Mouse (Mus musculus): Measurements from ENCODE around the gene Nup98.

The Nup98 gene

DNA sequence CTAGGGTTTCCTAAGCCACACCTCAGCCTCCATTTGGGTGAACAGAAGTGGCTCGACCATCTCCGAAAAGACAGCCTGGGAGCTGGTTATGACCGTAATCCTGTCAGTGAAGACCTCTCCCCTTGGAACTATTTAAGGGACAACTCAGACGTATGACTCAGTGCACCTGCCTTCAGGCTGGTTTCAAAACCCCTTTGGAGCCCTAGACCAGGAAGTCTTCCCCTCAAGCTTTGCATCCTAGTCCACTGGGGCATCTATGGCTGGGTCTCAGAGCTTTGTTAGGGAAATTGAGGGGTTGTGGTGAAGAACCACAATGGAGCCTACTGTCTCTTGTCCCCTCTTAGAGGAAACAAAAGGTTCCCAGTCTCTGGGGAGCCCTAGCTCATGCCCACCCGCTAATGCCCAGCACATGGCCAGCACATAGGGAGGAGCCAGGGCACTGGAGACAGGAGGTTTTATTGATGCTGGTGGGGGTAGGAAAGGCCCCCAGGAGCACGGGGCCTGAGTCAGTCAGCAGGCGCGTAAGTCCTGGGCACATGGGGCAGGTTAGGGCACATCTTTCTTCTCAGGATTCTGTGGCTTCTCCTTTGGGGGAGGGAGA, 28.8 kb upstream of the Nup98 start:
- in situ Hi-C loops (cut with MboI, MseI) = no loop called here

GRCm38 (mm10) chr7:102233059-102233458, 23.1 kb upstream of the Nup98 start:
- in situ Hi-C loops (cut with MboI, MseI) = no loop called here

DNA sequence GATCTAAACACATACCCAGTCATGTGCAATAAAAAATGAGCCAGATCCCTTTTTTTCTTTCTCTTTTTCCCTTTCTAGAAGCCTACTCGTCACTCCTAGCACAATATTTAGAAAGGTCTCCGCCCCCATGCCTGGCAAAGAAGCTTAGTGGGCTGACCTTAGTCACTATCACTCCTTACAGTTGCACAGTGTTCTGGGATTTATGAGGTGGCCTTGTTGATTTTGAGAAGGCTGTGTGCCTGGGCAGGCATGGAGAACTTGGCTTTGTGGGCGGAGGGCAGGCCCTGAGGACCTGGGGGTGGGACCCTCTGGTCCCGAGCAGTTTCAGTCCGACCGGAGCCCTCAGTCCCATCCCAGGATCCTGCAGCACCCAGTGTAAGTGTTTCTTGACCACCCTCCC, 19.8 kb upstream of the Nup98 start:
- in situ Hi-C loops (cut with MboI, MseI) = no loop called here

GRCm38 (mm10) chr7:102228049-102228670, 18.2 kb upstream of the Nup98 start:
- in situ Hi-C loops (cut with MboI, MseI) = no loop called here

DNA sequence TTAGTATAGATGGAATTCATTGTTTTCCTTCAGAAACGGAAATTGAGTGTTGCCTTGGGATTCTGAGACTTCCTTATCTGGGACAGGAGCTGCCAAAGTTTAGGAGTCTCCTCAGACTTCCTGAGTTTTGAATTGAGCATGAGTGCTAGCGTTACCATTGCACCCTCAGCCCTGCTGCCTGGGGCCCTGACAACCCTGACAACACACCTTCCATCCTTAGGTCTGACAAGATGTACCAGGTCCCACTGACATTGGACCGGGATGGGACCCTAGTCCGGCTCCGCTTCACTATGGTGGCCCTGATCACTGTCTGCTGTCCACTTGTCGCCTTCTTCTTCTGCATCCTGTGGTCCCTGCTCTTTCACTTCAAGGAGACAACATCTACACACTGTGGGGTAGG, 16.1 kb upstream of the Nup98 start:
- in situ Hi-C loops (cut with MboI, MseI) = no loop called here

- in situ Hi-C loops (cut with MboI, MseI) = no loop called here
Observed at GRCm38 (mm10) chr7:102223883-102224738, 14.1 kb upstream of the Nup98 start.

- in situ Hi-C loops (cut with MboI, MseI) = no loop called here
Observed at GRCm38 (mm10) chr7:102222830-102223556, 13.0 kb upstream of the Nup98 start.

GRCm38 (mm10) chr7:102222336-102222735, 12.4 kb upstream of the Nup98 start:
- in situ Hi-C loops (cut with MboI, MseI) = no loop called here

- in situ Hi-C loops (cut with MboI, MseI) = no loop called here
Observed at GRCm38 (mm10) chr7:102221899-102222298, 11.9 kb upstream of the Nup98 start.

GRCm38 (mm10) chr7:102211071-102211470, 1.1 kb upstream of the Nup98 start:
- in situ Hi-C loops (cut with MboI, MseI) = no loop called here

DNA sequence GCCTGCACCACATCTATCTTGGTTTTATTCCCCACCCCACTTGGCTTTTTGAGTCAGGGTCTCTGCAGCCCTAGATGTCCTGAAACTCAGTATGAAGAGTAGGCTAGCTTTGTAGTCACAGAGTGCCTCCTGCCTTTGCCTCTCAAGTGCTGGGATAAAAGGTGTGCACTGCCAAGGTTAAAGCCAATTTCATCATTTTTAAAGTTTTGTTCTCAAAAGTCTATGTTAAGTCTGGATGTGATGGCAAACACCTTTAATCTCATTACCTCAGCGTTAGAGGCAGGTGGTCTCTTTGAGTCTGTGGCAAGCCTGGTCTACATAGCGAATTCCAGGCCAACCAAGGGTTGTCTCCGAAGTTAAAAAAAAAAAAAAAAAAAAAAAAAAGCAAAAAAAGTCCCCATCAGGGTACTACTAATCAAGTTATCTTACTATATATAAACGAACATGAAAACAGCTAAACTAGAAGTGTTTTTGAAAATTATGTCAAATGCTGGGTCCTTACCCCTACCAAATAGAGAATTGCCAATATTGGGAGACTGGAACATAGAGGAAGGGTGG, 1.1 kb downstream of the Nup98 start:
- in situ Hi-C loops (cut with MboI, MseI) = loop anchor here in 1 of 2 experiments (5.0 kb wide), 1 partner anchor 38 kb away; no protein-coding TSS in a partner anchor

DNA sequence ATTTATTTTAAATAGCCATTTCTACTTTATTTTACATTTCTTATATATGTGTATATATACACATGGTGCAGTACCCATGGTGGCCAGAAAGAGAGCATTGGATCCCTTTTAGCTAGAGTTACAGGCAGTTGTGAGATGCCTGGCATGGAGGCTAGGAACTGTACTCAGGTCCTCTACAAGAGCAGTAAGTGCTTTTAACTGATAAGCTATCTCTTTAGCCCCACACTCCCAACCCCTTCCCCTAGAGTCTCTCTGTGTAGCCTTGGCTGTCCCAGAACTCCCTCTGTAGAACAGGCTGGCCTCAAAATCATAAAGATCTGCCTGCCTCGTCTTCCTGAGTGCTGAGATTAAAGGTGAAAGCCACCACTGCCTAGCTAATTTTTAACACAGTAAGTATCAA, 4.3 kb downstream of the Nup98 start:
- in situ Hi-C loops (cut with MboI, MseI) = loop anchor here in 1 of 2 experiments (5.0 kb wide), 1 partner anchor 42 kb away; no protein-coding TSS in a partner anchor

- in situ Hi-C loops (cut with MboI, MseI) = no loop called here
Observed at GRCm38 (mm10) chr7:102204296-102204857, 5.6 kb downstream of the Nup98 start.

DNA sequence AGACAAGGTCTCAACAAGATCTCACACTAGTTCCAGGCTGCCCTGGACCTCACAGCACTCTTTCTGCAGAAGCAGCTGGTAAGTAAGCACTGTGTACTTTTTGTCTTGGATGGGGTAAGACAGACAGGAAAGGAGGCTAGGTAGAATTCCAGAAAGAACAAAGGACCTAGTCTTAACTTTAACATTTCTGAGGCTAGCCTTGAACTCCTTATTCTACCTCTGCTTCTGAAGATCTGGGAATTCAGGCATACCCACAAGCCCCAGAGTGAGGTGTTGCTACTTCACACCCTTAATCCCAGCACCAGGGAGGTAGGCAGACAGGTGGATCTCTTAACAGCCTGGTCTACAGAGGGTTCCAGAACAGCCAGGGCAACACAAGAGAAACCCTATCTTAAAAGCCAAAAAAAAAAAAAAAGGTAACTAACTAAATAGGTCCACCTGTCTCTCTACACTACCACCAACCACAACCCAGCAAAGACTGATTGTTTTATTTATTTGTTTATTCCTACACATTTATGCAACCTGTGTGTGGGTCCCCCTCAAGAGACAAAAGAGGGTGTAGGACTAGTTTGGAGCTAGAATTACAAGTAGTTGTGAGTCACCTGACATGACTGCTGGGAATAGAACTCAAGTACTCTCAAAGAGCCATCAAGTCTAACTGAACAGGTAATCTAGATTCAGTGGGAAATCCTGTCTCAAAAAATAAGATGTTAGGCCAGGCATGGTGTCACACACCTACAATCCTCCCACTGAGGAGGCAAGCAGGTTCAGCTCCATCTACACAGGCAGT, 8.8 kb downstream of the Nup98 start:
- in situ Hi-C loops (cut with MboI, MseI) = no loop called here

DNA sequence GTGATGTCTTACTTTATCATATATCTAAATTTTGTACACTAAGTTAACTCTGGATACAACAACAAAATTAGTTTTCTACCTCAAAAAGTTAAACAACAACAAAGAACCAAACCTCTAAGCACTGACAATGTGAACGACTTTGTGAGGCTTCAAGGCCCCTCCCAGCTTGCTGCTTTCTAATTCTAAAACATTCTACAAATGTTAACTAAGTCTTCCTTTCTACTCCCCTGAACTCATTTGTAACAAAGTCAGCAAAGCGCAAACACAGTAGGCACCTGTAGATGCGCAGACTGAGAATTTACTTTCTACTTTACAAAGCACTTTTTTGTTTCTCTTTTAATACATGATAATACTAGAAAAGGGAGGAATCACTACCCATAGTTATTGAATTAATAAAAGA, 9.4 kb downstream of the Nup98 start:
- in situ Hi-C loops (cut with MboI, MseI) = no loop called here

- in situ Hi-C loops (cut with MboI, MseI) = loop anchor here in 1 of 2 experiments (5.0 kb wide), 1 partner anchor 40 kb away; no protein-coding TSS in a partner anchor
Observed at GRCm38 (mm10) chr7:102192356-102192755, 17.6 kb downstream of the Nup98 start.

GRCm38 (mm10) chr7:102183849-102184248, 26.1 kb downstream of the Nup98 start:
- in situ Hi-C loops (cut with MboI, MseI) = loop anchor here in 1 of 2 experiments (10.0 kb wide), 1 partner anchor 1479 kb away; the partner anchor contains the start of gene Fam168a

GRCm38 (mm10) chr7:102170300-102170699, 39.7 kb downstream of the Nup98 start:
- in situ Hi-C loops (cut with MboI, MseI) = no loop called here

GRCm38 (mm10) chr7:102153691-102154090, 56.3 kb downstream of the Nup98 start:
- in situ Hi-C loops (cut with MboI, MseI) = loop anchor here in 1 of 2 experiments (5.0 kb wide), 1 partner anchor 39 kb away; no protein-coding TSS in a partner anchor

GRCm38 (mm10) chr7:102137898-102138297, 72.1 kb downstream of the Nup98 start:
- in situ Hi-C loops (cut with MboI, MseI) = loop anchor here in 1 of 2 experiments (5.0 kb wide), 1 partner anchor 324 kb away; no protein-coding TSS in a partner anchor
